Mouse (Mus musculus) liver, embryonic 14.5 days (tissue): Measurements from ENCODE around the gene Zfp422.

Experiments used
- CTCF ChIP-seq: IDR thresholded peaks from 2 replicates; pipeline ENCODE4 v1.5.1; 2016; ENCODE audit warnings: antibody characterized with exemption, low read depth, control low read depth
- EP300 ChIP-seq: IDR thresholded peaks from 2 replicates; pipeline ENCODE4 v1.6.1; 2016; ENCODE audit warnings: antibody characterized with exemption, low read depth

- no peak for TF ChIP-seq CTCF
- no peak for TF ChIP-seq EP300
Observed at GRCm38 (mm10) chr6:116639663-116640062, 10.9 kb upstream of the Zfp422 start.
